Mouse (Mus musculus): ENCODE data around the gene Ssc4d.

Gene Ssc4d

GRCm38 (mm10) chr5:135940587-135940986 is 33.7 kb downstream of the Ssc4d start:
- DNase-seq (ENCODE audit: low read depth, low spot score) = no peak

GRCm38 (mm10) chr5:135935641-135936190 is 38.6 kb downstream of the Ssc4d start:
- DNase-seq (ENCODE audit: low read depth, low spot score) = no peak

GRCm38 (mm10) chr5:135935176-135935523 is 39.2 kb downstream of the Ssc4d start:
- DNase-seq (ENCODE audit: low read depth, low spot score) = no peak

GRCm38 (mm10) chr5:135934481-135935175 is 39.7 kb downstream of the Ssc4d start, which contains the start of gene Ywhag:
Gene Ywhag (minus strand): TSS chr5:135934616.
- DNase-seq (ENCODE audit: low read depth, low spot score) = peak; percentile 98

- no peak for DNase-seq (ENCODE audit: low read depth, low spot score)
Measured at GRCm38 (mm10) chr5:135933900-135934441, 40.4 kb downstream of the Ssc4d start.

- DNase-seq (ENCODE audit: low read depth, low spot score) = no peak
Measured at GRCm38 (mm10) chr5:135933222-135933899, 41.0 kb downstream of the Ssc4d start.

GRCm38 (mm10) chr5:135932359-135932758 is 42.0 kb downstream of the Ssc4d start:
- DNase-seq (ENCODE audit: low read depth, low spot score) = no peak

GRCm38 (mm10) chr5:135931526-135931925 is 42.8 kb downstream of the Ssc4d start:
- DNase-seq (ENCODE audit: low read depth, low spot score) = no peak

- no peak for DNase-seq (ENCODE audit: low read depth, low spot score)
Measured at GRCm38 (mm10) chr5:135929685-135930424, 44.5 kb downstream of the Ssc4d start.

- no peak for DNase-seq (ENCODE audit: low read depth, low spot score)
Measured at GRCm38 (mm10) chr5:135923901-135924300, 50.4 kb downstream of the Ssc4d start.

GRCm38 (mm10) chr5:135919902-135920301 is 54.4 kb downstream of the Ssc4d start:
- no peak for DNase-seq (ENCODE audit: low read depth, low spot score)

GRCm38 (mm10) chr5:135918593-135918992 is 55.7 kb downstream of the Ssc4d start:
- DNase-seq (ENCODE audit: low read depth, low spot score) = no peak

- no peak for DNase-seq (ENCODE audit: low read depth, low spot score)
Measured at GRCm38 (mm10) chr5:135918059-135918437, 56.3 kb downstream of the Ssc4d start.

GRCm38 (mm10) chr5:135917327-135918058 is 56.8 kb downstream of the Ssc4d start:
- no peak for DNase-seq (ENCODE audit: low read depth, low spot score)

GRCm38 (mm10) chr5:135916601-135917000 is 57.7 kb downstream of the Ssc4d start:
- no peak for DNase-seq (ENCODE audit: low read depth, low spot score)

GRCm38 (mm10) chr5:135916051-135916565 is 58.2 kb downstream of the Ssc4d start:
- no peak for DNase-seq (ENCODE audit: low read depth, low spot score)

GRCm38 (mm10) chr5:135914156-135914555 is 60.2 kb downstream of the Ssc4d start:
- no peak for DNase-seq (ENCODE audit: low read depth, low spot score)

GRCm38 (mm10) chr5:135913201-135913600 is 61.1 kb downstream of the Ssc4d start:
- no peak for DNase-seq (ENCODE audit: low read depth, low spot score)

- no peak for DNase-seq (ENCODE audit: low read depth, low spot score)
Measured at GRCm38 (mm10) chr5:135911633-135912220, 62.6 kb downstream of the Ssc4d start.

GRCm38 (mm10) chr5:135910813-135911212 is 63.5 kb downstream of the Ssc4d start:
- no peak for DNase-seq (ENCODE audit: low read depth, low spot score)
